Mouse (Mus musculus) neural tube, embryonic 14.5 days (tissue): ENCODE data around the gene AC109138.7. TPM values are rescaled to one million over a fixed set of nuclear protein-coding genes. Genes with fewer than 3 reads are reported as not detected.

ENCODE experiments used
- ATAC-seq: fragments of 200-750 bp; cut with Nextera tagmentation; 2 replicates; pipeline ENCODE4 v1.8.0; 2017; ENCODE audit warnings: low read depth, mild to moderate bottlenecking, moderate TSS enrichment, moderate library complexity
- H3K27ac ChIP-seq: fragments of 300-500 bp; sonication (generic); 2 replicates; pipeline ENCODE4 v1.5.1; 2014; ENCODE audit warnings: low read depth, mild to moderate bottlenecking, control low read depth, low read length, moderate library complexity, mixed read lengths
- H3K27me3 ChIP-seq: fragments of 300-500 bp; sonication (generic); 2 replicates; pipeline ENCODE4 v1.6.1; 2014; ENCODE audit warnings: low read length; ENCODE audit not compliant: control insufficient read depth, insufficient read depth
- H3K36me3 ChIP-seq: fragments of 300-500 bp; sonication (generic); 2 replicates; pipeline ENCODE4 v1.6.1; 2014; ENCODE audit warnings: low read length, mixed read lengths; ENCODE audit not compliant: control insufficient read depth, insufficient read depth
- H3K4me1 ChIP-seq: fragments of 300-500 bp; sonication (generic); 2 replicates; pipeline ENCODE4 v1.6.1; 2014; ENCODE audit warnings: low read length; ENCODE audit not compliant: control insufficient read depth, insufficient read depth
- H3K4me2 ChIP-seq: fragments of 300-500 bp; sonication (generic); 2 replicates; pipeline ENCODE4 v1.6.1; 2014; ENCODE audit warnings: mild to moderate bottlenecking, low read depth, low read length, control low read depth
- H3K4me3 ChIP-seq: fragments of 300-500 bp; sonication (generic); 2 replicates; pipeline ENCODE4 v1.5.1; 2014; ENCODE audit warnings: low read depth, low read length, control low read depth, mixed read lengths
- H3K9ac ChIP-seq: fragments of 300-500 bp; sonication (generic); replicated peaks from 2 replicates; pipeline ENCODE4 v1.6.1; 2014; ENCODE audit warnings: low read depth, mild to moderate bottlenecking, control low read depth, low read length, mixed read lengths
- H3K9me3 ChIP-seq: fragments of 300-500 bp; sonication (generic); 2 replicates; pipeline ENCODE4 v1.6.1; 2016; ENCODE audit warnings: low read length; ENCODE audit not compliant: control insufficient read depth
- WGBS: fragments of 180-500 bp; shearing (Covaris S2); extraction: QIAGEN DNeasy Blood & Tissue Kit; methylation state at CpG from one replicate; pipeline ENCODE4 v1.1.7; 2014; 5-methylcytosine and 5-hydroxymethylcytosine counted together
- polyA plus RNA-seq: library from polyadenylated mRNA; unstranded; fragments of >200 nt; fragmentation: Nextera tagmentation; extraction: Ambion mirVana; gene quantifications from 2 replicates; pipeline ENCODE4 v1.2.1, GENCODE M21; 2014

AC109138.7 gene
- polyA plus RNA-seq = not detected in 2 replicates

- 0% methylated on average over 32 of the region's 49 CpGs for WGBS
Observed at GRCm38 (mm10) chr19:4214071-4214770, at the start of gene AC109138.7, which contains the start of gene Clcf1. AC109138.7 (plus strand) TSS chr19:4214357. Clcf1 (plus strand) TSS chr19:4214238.

GRCm38 (mm10) chr19:4164721-4165120, 49.4 kb upstream of the AC109138.7 start:
- Histone ChIP-seq H3K9me3 (no peaks in the 10 kb centered on the region), H3K36me3 (peaks cover 8% of the 10 kb centered on the region; the same call in 1 of the 2 replicates), H3K4me3 (no peak overlapping the region), H3K27ac (no peak overlapping the region), H3K4me1 (peaks cover 10% of the 10 kb centered on the region), H3K27me3 (no peaks in the 10 kb centered on the region), H3K4me2 (no peak overlapping the region), H3K9ac (no peak overlapping the region)
- no peak for ATAC-seq
- 81% methylated on average over 2 of the region's 2 CpGs for WGBS

More at GRCm38 (mm10) chr19:4214071-4214770, at the start of gene AC109138.7, which contains the start of gene Clcf1:
- Histone ChIP-seq H3K9ac (peak within 1 kb of the TSS; percentile 56), H3K4me2 (peak within 1 kb of the TSS; percentile 94), H3K27me3 (peaks cover 18% of the 10 kb centered on the region; the same call in 1 of the 2 replicates), H3K27ac (no peak within 1 kb of the TSS), H3K4me1 (peaks cover 14% of the 10 kb centered on the region; the same call in 1 of the 2 replicates), H3K4me3 (peak within 1 kb of the TSS; percentile 44), H3K9me3 (no peaks in the 10 kb centered on the region), H3K36me3 (no peaks in the 10 kb centered on the region)
- ATAC-seq = peak; percentile 55; the same call in 1 of the 2 replicates

- H3K9ac ChIP-seq = no peak overlapping the region
- H3K4me3 ChIP-seq = no peak overlapping the region
- 80% methylated on average over 9 of the region's 9 CpGs for WGBS
- H3K36me3 ChIP-seq = no peaks in the 10 kb centered on the region
- no peaks in the 10 kb centered on the region for H3K27me3 ChIP-seq
- H3K9me3 ChIP-seq = no peaks in the 10 kb centered on the region
- no peak overlapping the region for H3K4me2 ChIP-seq
- ATAC-seq = no peak
- peaks cover 16% of the 10 kb centered on the region for H3K4me1 ChIP-seq
- no peak overlapping the region for H3K27ac ChIP-seq
Observed at GRCm38 (mm10) chr19:4166678-4167476, 47.3 kb upstream of the AC109138.7 start.

- no peaks in the 10 kb centered on the region for H3K36me3 ChIP-seq
- no peaks in the 10 kb centered on the region for H3K9me3 ChIP-seq
- under 1% methylated on average over 43 of the region's 43 CpGs for WGBS
- H3K9ac ChIP-seq = peak overlapping the region; percentile 76
- peak overlapping the region; percentile 82 for H3K4me2 ChIP-seq
- H3K4me3 ChIP-seq = peak overlapping the region; percentile 39
- H3K4me1 ChIP-seq = peaks cover 6% of the 10 kb centered on the region; the same call in 1 of the 2 replicates
- ATAC-seq = peak; percentile 94
- peak overlapping the region; percentile 93 for H3K27ac ChIP-seq
- no peaks in the 10 kb centered on the region for H3K27me3 ChIP-seq
Observed at GRCm38 (mm10) chr19:4169378-4169784, 44.8 kb upstream of the AC109138.7 start.

GRCm38 (mm10) chr19:4169810-4170209, 44.3 kb upstream of the AC109138.7 start:
- Histone ChIP-seq H3K27ac (peak overlapping the region; percentile 93), H3K36me3 (no peaks in the 10 kb centered on the region), H3K4me1 (peaks cover 6% of the 10 kb centered on the region; the same call in 1 of the 2 replicates), H3K27me3 (no peaks in the 10 kb centered on the region), H3K9ac (peak overlapping the region; percentile 76), H3K4me3 (peak overlapping the region; percentile 39), H3K4me2 (peak overlapping the region; percentile 82), H3K9me3 (no peaks in the 10 kb centered on the region)
- 5% methylated on average over 27 of the region's 27 CpGs for WGBS
- ATAC-seq = peak; percentile 48

GRCm38 (mm10) chr19:4170723-4171392, 43.3 kb upstream of the AC109138.7 start:
- H3K4me3 ChIP-seq = no peak overlapping the region
- WGBS = 94% methylated on average over 10 of the region's 10 CpGs
- no peak overlapping the region for H3K4me2 ChIP-seq
- H3K27ac ChIP-seq = no peak overlapping the region
- H3K36me3 ChIP-seq = no peaks in the 10 kb centered on the region
- H3K9ac ChIP-seq = no peak overlapping the region
- no peaks in the 10 kb centered on the region for H3K27me3 ChIP-seq
- H3K9me3 ChIP-seq = no peaks in the 10 kb centered on the region
- no peak for ATAC-seq
- H3K4me1 ChIP-seq = peaks cover 10% of the 10 kb centered on the region; the same call in 1 of the 2 replicates

- Histone ChIP-seq H3K9me3 (no peaks in the 10 kb centered on the region), H3K4me1 (peaks cover 10% of the 10 kb centered on the region; the same call in 1 of the 2 replicates), H3K27me3 (no peaks in the 10 kb centered on the region), H3K27ac (no peak overlapping the region), H3K9ac (no peak overlapping the region), H3K4me3 (no peak overlapping the region), H3K4me2 (no peak overlapping the region), H3K36me3 (no peaks in the 10 kb centered on the region)
- no peak for ATAC-seq
- WGBS = 76% methylated on average over 13 of the region's 13 CpGs
Observed at GRCm38 (mm10) chr19:4171393-4172290, 42.5 kb upstream of the AC109138.7 start.

GRCm38 (mm10) chr19:4172925-4173324, 41.2 kb upstream of the AC109138.7 start:
- H3K9ac ChIP-seq = no peak overlapping the region
- H3K27ac ChIP-seq = no peak overlapping the region
- no peaks in the 10 kb centered on the region for H3K36me3 ChIP-seq
- peaks cover 10% of the 10 kb centered on the region; the same call in 1 of the 2 replicates for H3K4me1 ChIP-seq
- no peak for ATAC-seq
- H3K27me3 ChIP-seq = no peaks in the 10 kb centered on the region
- H3K9me3 ChIP-seq = no peaks in the 10 kb centered on the region
- no peak overlapping the region for H3K4me2 ChIP-seq
- H3K4me3 ChIP-seq = no peak overlapping the region
- WGBS = 56% methylated on average over 11 of the region's 11 CpGs
